Comparison of ENCODE assay signal across 24 mouse cellular contexts in the genomic region with DNA sequence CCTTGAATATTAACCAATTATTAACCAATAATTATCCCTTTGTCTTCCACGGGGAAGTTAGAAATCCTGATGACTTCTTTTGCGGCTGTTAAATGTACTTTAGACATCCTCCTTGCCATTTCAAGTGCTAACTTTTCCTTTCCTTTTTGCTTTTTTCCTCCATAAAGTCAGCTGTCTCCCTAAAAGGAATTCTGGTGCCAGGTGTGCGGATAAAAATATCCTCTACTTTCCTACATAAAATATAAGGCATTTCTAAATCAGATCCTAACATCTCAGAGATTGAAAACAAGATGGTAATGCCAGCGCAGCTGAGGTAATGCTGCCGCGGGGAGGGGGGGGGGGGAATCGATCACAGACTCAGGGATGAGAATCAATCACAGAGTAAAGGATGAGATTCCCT.
"Had no signal": no experiment of that assay in that cellular context is flagged by ENCODE, and none has a peak within 500 bp of the region (broad histone marks: within the 10 kb centered on the region; RNA-seq: fewer than 3 reads in every experiment).

No protein-coding gene starts in this region.

- H3K9ac ChIP-seq: intestine, embryonic 15.5 days; kidney, embryonic 15.5 days; limb, embryonic 12.5 days; limb, embryonic 15.5 days; liver, embryonic 14.5 days; liver, postnatal 0 days; lung, embryonic 15.5 days; midbrain, embryonic 12.5 days; neural tube, embryonic 13.5 days had no signal

- H3K9me3 ChIP-seq: intestine, embryonic 15.5 days; kidney, embryonic 15.5 days; limb, embryonic 12.5 days; limb, embryonic 15.5 days; lung, embryonic 15.5 days; midbrain, embryonic 12.5 days; neural tube, embryonic 13.5 days had no signal

- H3K4me2 ChIP-seq: intestine, embryonic 15.5 days; kidney, embryonic 15.5 days; limb, embryonic 12.5 days; limb, embryonic 15.5 days; liver, embryonic 11.5 days; lung, embryonic 15.5 days; midbrain, embryonic 12.5 days; neural tube, embryonic 13.5 days had no signal

- H3K27ac ChIP-seq: intestine, embryonic 15.5 days; kidney, embryonic 15.5 days; limb, embryonic 12.5 days; limb, embryonic 15.5 days; liver, embryonic 14.5 days; lung, embryonic 15.5 days; midbrain, embryonic 12.5 days; neural tube, embryonic 13.5 days; stomach, postnatal 0 days had no signal

- H3K27me3 ChIP-seq: intestine, embryonic 15.5 days; kidney, embryonic 15.5 days; limb, embryonic 12.5 days; limb, embryonic 15.5 days; lung, embryonic 15.5 days; midbrain, embryonic 12.5 days; neural tube, embryonic 13.5 days had no signal

- ATAC-seq: intestine, embryonic 15.5 days; liver, postnatal 0 days; midbrain, embryonic 16.5 days had no signal

- H3K4me3 ChIP-seq: intestine, embryonic 15.5 days; kidney, embryonic 15.5 days; limb, embryonic 12.5 days; limb, embryonic 15.5 days; lung, embryonic 15.5 days; midbrain, embryonic 12.5 days; myocyte; neural tube, embryonic 13.5 days had no signal

- DNase-seq: kidney, adult 11 months; kidney, adult 8-10 months; kidney, postnatal 10 days; kidney, postnatal 36 days; left cerebral cortex, postnatal 4 days; liver, postnatal 0 days; lung, postnatal 10 days; lung, postnatal 4 days; retina, postnatal 1 day; right cerebral cortex, postnatal 14 days; right cerebral cortex, postnatal 4 days; thymus, postnatal 25 days had no signal

- H3K4me1 ChIP-seq: intestine, embryonic 15.5 days; limb, embryonic 12.5 days; limb, embryonic 15.5 days; lung, embryonic 15.5 days; midbrain, embryonic 12.5 days; neural tube, embryonic 13.5 days had no signal

- H3K36me3 ChIP-seq: intestine, embryonic 15.5 days; kidney, embryonic 15.5 days; limb, embryonic 12.5 days; limb, embryonic 15.5 days; lung, embryonic 15.5 days; midbrain, embryonic 12.5 days; neural tube, embryonic 13.5 days had no signal
